Mouse (Mus musculus): ENCODE measurements at regions not wholly inside any gene's neighbourhood (a gene's known extent, or its start where the extent isn't known, plus 50 kb on each side); places are given as distances from the start of the nearest gene placed in this dataset.

GRCm38 (mm10) chr12:32489415-32490139, 111.1 kb downstream of the Ccdc71l start:
- DNase-seq (ENCODE audit: low spot score in 2 of 2): no peak

GRCm38 (mm10) chr12:32504196-32504595, 125.7 kb downstream of the Ccdc71l start:
- DNase-seq (ENCODE audit: low spot score in 2 of 2): no peak

- no peak for DNase-seq (ENCODE audit: low spot score in 2 of 2)
Observed at GRCm38 (mm10) chr12:32508671-32509070, 130.2 kb downstream of the Ccdc71l start.

- DNase-seq (ENCODE audit: low spot score in 2 of 2): no peak
Observed at GRCm38 (mm10) chr12:32525586-32525985, 147.1 kb downstream of the Ccdc71l start.

GRCm38 (mm10) chr12:32531216-32531615, 152.7 kb downstream of the Ccdc71l start:
- no peak for DNase-seq (ENCODE audit: low spot score in 2 of 2)

- no peak for DNase-seq (ENCODE audit: low spot score in 2 of 2)
Observed at GRCm38 (mm10) chr12:32533641-32534040, 155.1 kb downstream of the Ccdc71l start.

- DNase-seq (ENCODE audit: low spot score in 2 of 2): no peak
Observed at GRCm38 (mm10) chr12:32545466-32545865, 167.0 kb downstream of the Ccdc71l start.

GRCm38 (mm10) chr12:32546356-32546755, 167.9 kb downstream of the Ccdc71l start:
- DNase-seq (ENCODE audit: low spot score in 2 of 2): no peak

- DNase-seq (ENCODE audit: low spot score in 2 of 2): no peak
Observed at GRCm38 (mm10) chr12:32553793-32554192, 175.3 kb downstream of the Ccdc71l start.

GRCm38 (mm10) chr12:32567777-32568176, 189.3 kb downstream of the Ccdc71l start:
- DNase-seq (ENCODE audit: low spot score in 2 of 2): no peak

- no peak for DNase-seq (ENCODE audit: low spot score in 2 of 2)
Observed at GRCm38 (mm10) chr12:32581304-32581703, 202.8 kb downstream of the Ccdc71l start.

- peak in 1 of 2 experiments; percentile 5 for DNase-seq (ENCODE audit: low spot score in 2 of 2)
Observed at GRCm38 (mm10) chr12:32602131-32602815, 217.1 kb upstream of the Nampt start.

- DNase-seq (ENCODE audit: low spot score in 2 of 2): no peak
Observed at GRCm38 (mm10) chr12:32605353-32605752, 214.0 kb upstream of the Nampt start.

- no peak for DNase-seq (ENCODE audit: low spot score in 2 of 2)
Observed at GRCm38 (mm10) chr12:32615000-32615399, 204.3 kb upstream of the Nampt start.

- DNase-seq (ENCODE audit: low spot score in 2 of 2): no peak
Observed at GRCm38 (mm10) chr12:32616086-32616485, 203.3 kb upstream of the Nampt start.

- DNase-seq (ENCODE audit: low spot score in 2 of 2): no peak
Observed at GRCm38 (mm10) chr12:32617031-32617430, 202.3 kb upstream of the Nampt start.

- no peak for DNase-seq (ENCODE audit: low spot score in 2 of 2)
Observed at GRCm38 (mm10) chr12:32619830-32620229, 199.5 kb upstream of the Nampt start.

GRCm38 (mm10) chr12:32621739-32622138, 197.6 kb upstream of the Nampt start:
- no peak for DNase-seq (ENCODE audit: low spot score in 2 of 2)

GRCm38 (mm10) chr12:32628552-32628951, 190.8 kb upstream of the Nampt start:
- DNase-seq (ENCODE audit: low spot score in 2 of 2): no peak

GRCm38 (mm10) chr12:32632935-32633334, 186.4 kb upstream of the Nampt start:
- no peak for DNase-seq (ENCODE audit: low spot score in 2 of 2)

- no peak for DNase-seq (ENCODE audit: low spot score in 2 of 2)
Observed at GRCm38 (mm10) chr12:32635055-32635454, 184.3 kb upstream of the Nampt start.

GRCm38 (mm10) chr12:32637400-32638100, 181.8 kb upstream of the Nampt start:
- no peak for DNase-seq (ENCODE audit: low spot score in 2 of 2)

- DNase-seq (ENCODE audit: low spot score in 2 of 2): no peak
Observed at GRCm38 (mm10) chr12:32640591-32640990, 178.8 kb upstream of the Nampt start.
